Mouse (Mus musculus): Measurements from ENCODE around the gene Olfr967.
"Not testable (repeated sequence)": the region's sequence is repeated elsewhere in the genome, so short reads cannot be mapped to it uniquely, and the experiment has no call there.

The Olfr967 gene

GRCm38 (mm10) chr9:39745949-39746348 is at the start of gene Olfr967:
Gene Olfr967, plus strand, starts transcription at chr9:39746249.
- DNase-seq (ENCODE audit: low spot score in 2 of 2), result no peak

- not testable (repeated sequence) for DNase-seq (ENCODE audit: low spot score in 2 of 2)
These were observed 44.9 kb upstream of the Olfr967 start for GRCm38 (mm10) chr9:39701123-39701522.

GRCm38 (mm10) chr9:39707017-39707416 is 39.0 kb upstream of the Olfr967 start, which contains the start of gene Olfr149:
Gene Olfr149, minus strand, starts transcription at chr9:39707117.
- DNase-seq (ENCODE audit: low spot score in 2 of 2), result no peak

- no peak for DNase-seq (ENCODE audit: low spot score in 2 of 2)
These were observed 37.1 kb upstream of the Olfr967 start for GRCm38 (mm10) chr9:39708958-39709357.

- DNase-seq (ENCODE audit: low spot score in 2 of 2), result no peak
These were observed 35.0 kb upstream of the Olfr967 start, which contains the start of gene Olfr965 for GRCm38 (mm10) chr9:39711053-39711452. Gene Olfr965, plus strand, starts transcription at chr9:39711353.

GRCm38 (mm10) chr9:39730678-39731077 is 15.4 kb upstream of the Olfr967 start, which contains the start of gene Olfr150:
Gene Olfr150, plus strand, starts transcription at chr9:39730978.
- no peak for DNase-seq (ENCODE audit: low spot score in 2 of 2)

GRCm38 (mm10) chr9:39740741-39741140 is 5.3 kb upstream of the Olfr967 start:
- no peak for DNase-seq (ENCODE audit: low spot score in 2 of 2)

- DNase-seq (ENCODE audit: low spot score in 2 of 2), result no peak
These were observed 379 bp downstream of the Olfr967 start for GRCm38 (mm10) chr9:39746428-39746827.

- no peak for DNase-seq (ENCODE audit: low spot score in 2 of 2)
These were observed 37.1 kb downstream of the Olfr967 start, which contains the start of gene Olfr968 for GRCm38 (mm10) chr9:39783153-39783552. Gene Olfr968, minus strand, starts transcription at chr9:39783253.

- DNase-seq (ENCODE audit: low spot score in 2 of 2), result no peak
These were observed 44.5 kb downstream of the Olfr967 start, which contains the start of gene Olfr969 for GRCm38 (mm10) chr9:39790558-39790957. Gene Olfr969, plus strand, starts transcription at chr9:39790945.
